Mouse (Mus musculus) small intestine, adult 2 months (tissue): ENCODE results near the gene Mdh2. TPM values are rescaled to one million over a fixed set of nuclear protein-coding genes. Genes with fewer than 3 reads are reported as not detected.

Source experiments
- H3K27ac ChIP-seq: fragments of 200-500 bp; 2 replicates; pipeline ENCODE4 v1.5.1; 2012; ENCODE audit warnings: low read depth, low read length, control low read depth, inconsistent platforms; ENCODE audit not compliant: insufficient read depth
- H3K27me3 ChIP-seq: fragments of 200-500 bp; 2 replicates; pipeline ENCODE4 v1.6.1; 2012; ENCODE audit warnings: mild to moderate bottlenecking, moderate library complexity, low read length, inconsistent platforms; ENCODE audit not compliant: control insufficient read depth, insufficient read depth
- H3K36me3 ChIP-seq: fragments of 200-500 bp; 2 replicates; pipeline ENCODE4 v1.6.1; 2012; ENCODE audit warnings: mild to moderate bottlenecking, low read length, control low read depth, inconsistent platforms; ENCODE audit not compliant: control insufficient read depth, insufficient read depth
- H3K4me1 ChIP-seq: fragments of 200-500 bp; 2 replicates; pipeline ENCODE4 v1.6.1; 2012; ENCODE audit warnings: low read length, inconsistent platforms, mixed read lengths; ENCODE audit not compliant: control insufficient read depth, insufficient read depth, insufficient read length
- H3K4me3 ChIP-seq: fragments of 200-500 bp; 2 replicates; pipeline ENCODE4 v1.5.1; 2012; ENCODE audit warnings: low read depth, mild to moderate bottlenecking, control low read depth, inconsistent platforms, low read length, moderate library complexity
- CTCF ChIP-seq: fragments of 200-500 bp; IDR thresholded peaks from 2 replicates; pipeline ENCODE4 v1.5.1; 2012; ENCODE audit warnings: low read depth, mild to moderate bottlenecking, control low read depth, inconsistent platforms, low read length, moderate library complexity, mixed read lengths; ENCODE audit not compliant: insufficient replicate concordance, insufficient read length; ENCODE audit errors: extremely low read depth
- POLR2A ChIP-seq: fragments of 200-500 bp; IDR thresholded peaks from 2 replicates; pipeline ENCODE4 v1.6.1; 2012; ENCODE audit warnings: low read depth, mild to moderate bottlenecking, control low read depth, inconsistent platforms, low read length, moderate library complexity
- WGBS: fragments of 180-500 bp; shearing (Covaris S2); methylation state at CpG from one replicate; pipeline ENCODE4 v1.1.7; 2018; 5-methylcytosine and 5-hydroxymethylcytosine counted together
- polyA plus RNA-seq: library from polyadenylated mRNA; depleted of rRNA; stranded (reverse); fragments of >200 nt; gene quantifications from 2 replicates; pipeline ENCODE4 v1.2.3, GENCODE M21; 2012

The Mdh2 gene
- polyA plus RNA-seq, 1 experiment, result 2,398 TPM

DNA sequence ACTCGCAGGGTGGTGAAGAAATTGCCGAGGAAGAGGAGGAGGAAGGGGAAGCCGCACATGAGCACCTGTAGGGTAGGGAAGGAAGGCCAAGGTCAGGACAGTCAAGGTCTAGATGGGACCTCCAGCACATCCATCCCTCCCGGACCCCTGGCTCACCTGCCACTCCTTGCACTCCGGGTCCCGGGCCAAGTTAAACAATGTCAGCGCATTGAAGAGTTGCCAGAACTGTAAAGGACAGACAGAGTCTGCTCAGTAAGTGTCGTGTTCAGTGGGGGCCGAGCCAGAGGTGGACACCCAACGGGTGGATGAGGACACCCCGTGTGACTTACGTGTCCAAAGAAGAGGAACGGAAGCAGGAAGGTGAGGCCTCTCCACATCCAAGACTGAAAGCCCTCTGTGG lies 42.5 kb upstream of the Mdh2 start:
- H3K27me3 ChIP-seq, result no peaks in the 10 kb centered on the region
- TF ChIP-seq POLR2A (no peak), CTCF (no peak)
- no peak overlapping the region for H3K27ac ChIP-seq
- 72% methylated on average over 13 of the region's 13 CpGs for WGBS
- H3K4me1 ChIP-seq, result no peaks in the 10 kb centered on the region
- H3K4me3 ChIP-seq, result no peak overlapping the region
- H3K36me3 ChIP-seq, result peaks cover 88% of the 10 kb centered on the region

DNA sequence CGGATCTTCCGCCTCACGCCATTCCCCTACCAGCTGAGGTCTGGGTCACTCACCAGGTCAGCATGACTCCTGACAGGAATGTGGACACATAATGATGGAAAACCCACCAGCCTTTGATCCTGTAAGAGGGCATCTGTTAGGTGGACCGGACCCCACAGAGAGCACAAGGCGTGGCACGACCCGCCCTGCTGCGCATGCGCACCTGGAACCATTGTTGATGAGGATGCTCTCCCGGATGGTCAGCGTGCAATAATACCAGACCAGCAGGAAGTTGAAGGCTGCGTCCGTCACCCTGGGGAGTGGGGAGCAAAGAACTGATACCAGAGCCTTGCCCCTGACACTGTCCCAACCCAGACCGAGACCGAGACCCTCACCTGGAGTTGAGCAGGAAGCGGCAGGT lies 41.7 kb upstream of the Mdh2 start:
- H3K27me3 ChIP-seq, result no peaks in the 10 kb centered on the region
- no peak overlapping the region for H3K27ac ChIP-seq
- peaks cover 84% of the 10 kb centered on the region for H3K36me3 ChIP-seq
- H3K4me1 ChIP-seq, result no peaks in the 10 kb centered on the region; the same call in 1 of the 2 replicates
- H3K4me3 ChIP-seq, result no peak overlapping the region
- no peak for TF ChIP-seq CTCF
- TF ChIP-seq POLR2A, result no peak
- WGBS, result 95% methylated on average over 16 of the region's 16 CpGs

DNA sequence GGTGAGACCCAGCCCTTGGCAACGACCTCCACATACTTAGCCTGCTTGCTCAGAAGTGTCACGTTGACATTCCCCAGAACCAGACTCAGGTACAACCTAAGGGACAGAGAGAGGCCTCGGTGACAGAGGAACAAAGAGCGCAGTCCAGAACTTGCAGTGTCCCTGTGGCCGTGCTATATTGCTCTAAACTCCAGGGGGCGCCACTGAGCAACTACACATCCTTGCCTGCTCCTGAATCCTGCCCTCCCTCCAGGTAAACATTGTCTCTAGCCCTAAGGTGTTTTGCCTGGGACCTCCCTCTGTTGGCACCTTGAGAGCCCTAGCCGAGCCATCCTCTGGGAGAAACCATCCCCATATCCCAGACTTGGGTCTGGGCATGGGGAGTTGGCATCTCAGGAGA lies 41.1 kb upstream of the Mdh2 start:
- Histone ChIP-seq H3K36me3 (peaks cover 84% of the 10 kb centered on the region), H3K4me1 (peaks cover 1% of the 10 kb centered on the region; the same call in 1 of the 2 replicates), H3K27me3 (no peaks in the 10 kb centered on the region), H3K4me3 (no peak overlapping the region), H3K27ac (no peak overlapping the region)
- TF ChIP-seq CTCF (peak; percentile 79; the same call in 1 of the 2 replicates), POLR2A (no peak)
- 79% methylated on average over 7 of the region's 7 CpGs for WGBS

DNA sequence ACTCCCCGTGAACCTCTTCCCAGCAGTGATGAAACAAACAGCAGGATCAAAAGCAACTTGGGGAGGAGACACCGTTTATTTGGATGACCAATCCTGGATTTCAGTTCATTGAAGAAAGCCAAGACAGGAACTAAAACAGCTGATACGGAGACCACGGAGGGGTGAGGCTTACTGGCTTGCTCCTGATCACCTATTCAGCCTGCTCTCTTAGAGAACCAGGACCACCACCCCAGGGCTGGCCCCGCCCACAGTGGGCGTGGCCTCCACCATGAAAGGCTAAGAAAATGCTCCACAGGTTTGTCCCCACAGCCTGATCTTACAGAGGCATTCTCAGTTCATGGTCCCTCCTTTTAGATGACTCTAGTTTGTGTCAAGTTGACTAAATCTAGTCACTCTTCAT lies 40.0 kb upstream of the Mdh2 start:
- Histone ChIP-seq H3K27me3 (no peaks in the 10 kb centered on the region), H3K4me3 (no peak overlapping the region), H3K36me3 (peaks cover 76% of the 10 kb centered on the region), H3K27ac (no peak overlapping the region), H3K4me1 (peaks cover 8% of the 10 kb centered on the region; the same call in 1 of the 2 replicates)
- TF ChIP-seq POLR2A (no peak), CTCF (no peak)
- WGBS, result 33% methylated on average over 6 of the region's 6 CpGs

DNA sequence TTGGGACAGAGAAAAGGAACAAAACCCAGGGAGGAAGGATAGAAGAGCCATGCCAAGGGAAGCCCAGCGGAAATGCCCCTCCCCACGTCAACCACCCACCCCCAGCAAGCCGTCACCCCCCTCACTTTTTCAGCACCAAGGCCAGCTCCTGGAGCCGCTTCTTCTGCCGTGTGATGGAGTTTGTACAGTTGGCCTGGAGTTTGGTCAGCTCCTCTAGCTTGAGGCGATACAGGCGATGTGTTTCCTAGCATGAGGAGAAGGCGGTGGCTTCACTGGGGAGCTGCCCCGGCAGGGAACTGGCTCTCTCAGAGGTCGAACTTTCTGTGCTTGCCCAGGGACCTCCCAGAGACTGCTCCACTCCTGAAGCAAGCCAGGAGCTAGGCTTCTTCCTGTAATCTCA lies 36.1 kb upstream of the Mdh2 start:
- WGBS, result 61% methylated on average over 10 of the region's 10 CpGs
- Histone ChIP-seq H3K36me3 (peaks cover 37% of the 10 kb centered on the region), H3K27ac (peak overlapping the region; percentile 6; the same call in 1 of the 2 replicates), H3K27me3 (no peaks in the 10 kb centered on the region), H3K4me1 (peaks cover 15% of the 10 kb centered on the region; the same call in 1 of the 2 replicates), H3K4me3 (peak overlapping the region; percentile 69)
- TF ChIP-seq POLR2A (no peak), CTCF (no peak)

DNA sequence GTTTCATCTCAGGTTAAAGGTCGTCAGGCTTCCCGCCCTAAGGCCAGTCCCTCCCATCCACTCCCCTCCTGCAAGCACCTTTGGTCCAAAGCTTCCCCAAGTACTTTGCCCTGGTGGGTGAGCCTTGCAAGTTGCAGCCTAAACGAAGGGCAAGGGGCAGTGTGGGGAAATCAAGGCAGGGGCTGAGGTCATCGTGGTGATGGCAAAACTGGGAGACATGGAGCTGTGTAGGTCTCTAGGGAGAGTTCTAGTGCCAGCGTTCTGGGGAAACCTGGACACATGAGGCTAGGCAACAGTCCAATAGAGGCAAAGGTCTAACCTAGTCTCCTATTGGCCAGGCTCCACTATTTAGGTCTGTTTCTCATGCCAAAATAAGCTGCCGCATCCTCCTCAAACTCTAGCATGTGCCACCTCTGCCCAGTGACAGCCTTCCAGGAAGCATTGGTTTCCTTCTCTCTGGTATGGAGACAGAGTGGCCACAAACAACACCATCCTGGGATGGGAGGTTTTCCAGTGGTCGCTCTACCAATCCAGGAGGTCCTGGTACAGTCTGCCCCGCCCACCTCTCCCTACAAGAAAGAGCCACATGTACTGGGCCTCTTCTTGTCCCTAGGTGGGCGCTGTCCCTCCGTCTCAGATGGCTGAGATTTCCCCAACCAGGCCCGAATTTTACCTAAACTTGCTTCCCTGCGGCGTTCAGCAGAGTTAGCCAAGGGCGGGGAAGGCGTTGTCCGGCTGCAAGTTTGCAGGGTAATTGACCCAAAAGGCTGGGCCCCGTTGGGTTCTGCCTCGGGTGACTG lies 35.1 kb upstream of the Mdh2 start:
- no peaks in the 10 kb centered on the region for H3K27me3 ChIP-seq
- TF ChIP-seq CTCF (no peak), POLR2A (no peak; the same call in 1 of the 2 replicates)
- WGBS, result 12% methylated on average over 18 of the region's 18 CpGs
- H3K27ac ChIP-seq, result peak overlapping the region; percentile 89
- H3K4me1 ChIP-seq, result peaks cover 15% of the 10 kb centered on the region; the same call in 1 of the 2 replicates
- peak overlapping the region; percentile 69 for H3K4me3 ChIP-seq
- H3K36me3 ChIP-seq, result peaks cover 28% of the 10 kb centered on the region
